Mouse (Mus musculus) lung, adult 10 weeks (tissue): ENCODE measurements around the gene Olfr1219. TPM values are rescaled to one million over a fixed set of nuclear protein-coding genes. Genes with fewer than 3 reads are reported as not detected.

Experiments
- polyA plus RNA-seq: library from polyadenylated mRNA; stranded (reverse); fragments of 350-450 nt; fragmentation: Illumina TruSeq; extraction: RNeasy Lipid Tissue Mini Kit (QIAGEN cat#74804); gene quantifications from one replicate; pipeline ENCODE4 v1.2.3, GENCODE M21; 2014; ENCODE audit warnings: low read depth, low replicate concordance; ENCODE audit not compliant: insufficient read depth

Gene Olfr1219
- polyA plus RNA-seq, result not detected

DNA sequence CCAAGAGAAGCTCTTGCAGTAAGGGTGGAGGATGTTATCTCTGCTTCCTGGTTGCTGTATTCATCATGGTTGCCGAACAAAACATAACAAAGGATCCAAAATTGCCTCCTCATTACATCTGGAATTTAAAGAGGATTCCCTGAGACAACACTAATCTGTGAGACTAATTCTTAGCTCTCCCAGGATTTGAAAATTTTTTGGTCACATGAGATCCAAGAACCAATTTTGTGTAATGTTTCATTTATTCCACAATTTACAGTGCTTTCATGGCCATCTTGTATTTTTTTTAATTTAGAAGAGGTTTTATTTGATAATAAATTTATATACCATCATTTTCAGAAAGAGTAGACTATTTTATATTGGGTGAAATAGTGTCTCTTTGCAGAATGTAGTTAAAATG lies at the start of gene Olfr1219:
Olfr1219 (minus strand) TSS at position 101 of the 400 bp plus-strand sequence.

DNA sequence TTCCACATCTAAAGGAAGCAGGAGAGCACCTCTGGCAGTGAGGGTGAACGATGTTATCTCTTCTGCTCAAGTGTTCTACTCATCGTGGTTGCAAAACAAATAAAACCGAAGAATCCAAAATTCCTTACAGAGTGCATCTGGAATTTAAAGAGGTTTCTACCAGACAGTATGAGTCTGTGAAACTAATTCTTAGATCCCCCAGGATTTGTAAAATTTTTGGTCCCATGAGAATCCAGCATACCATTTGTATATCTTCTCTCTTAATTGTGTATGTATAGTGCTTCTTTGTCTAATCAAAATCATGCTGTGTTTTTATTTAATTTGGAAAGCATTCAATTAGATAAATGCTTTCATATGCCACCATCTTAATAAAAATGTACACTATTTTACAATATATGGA lies 49.6 kb upstream of the Olfr1219 start, which contains the start of gene Olfr1222:
Olfr1222 (minus strand) TSS at position 101 of the 400 bp plus-strand sequence.

GRCm38 (mm10) chr2:89117183-89117582 lies 33.9 kb upstream of the Olfr1219 start, which contains the start of gene Olfr1221:
Olfr1221 (minus strand) TSS chr2:89117283.

DNA sequence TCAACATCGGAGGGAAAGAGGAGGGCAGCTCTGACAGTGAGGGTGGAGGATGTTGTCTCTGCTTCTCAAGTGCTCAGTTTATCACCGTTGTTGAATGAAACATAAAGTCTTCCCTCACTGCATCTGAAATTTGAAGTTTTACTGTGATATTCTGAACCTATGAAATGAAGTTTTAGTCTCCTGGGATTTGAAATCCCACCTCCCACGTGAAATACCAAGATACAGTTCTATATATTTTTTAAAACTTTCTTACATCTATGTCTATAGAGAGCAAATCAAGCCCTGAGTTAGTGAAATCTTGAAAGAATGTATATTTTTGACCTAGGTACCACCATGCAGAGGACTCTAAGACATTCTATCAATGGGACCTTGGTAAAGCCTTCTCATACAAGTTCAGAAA lies 23.4 kb upstream of the Olfr1219 start, which contains the start of gene Olfr1220:
Olfr1220 (minus strand) TSS at position 101 of the 400 bp plus-strand sequence.

GRCm38 (mm10) chr2:89061087-89061486 lies 22.2 kb downstream of the Olfr1219 start, which contains the start of gene Olfr1218:
Olfr1218 (minus strand) TSS chr2:89061187.

GRCm38 (mm10) chr2:89031965-89032364 lies 51.3 kb downstream of the Olfr1219 start, which contains the start of gene Olfr1217:
Olfr1217 (minus strand) TSS chr2:89032065.

Other genes with a start within 250 kb of the Olfr1219 start
- not detected for gene Olfr1204, start 234.2 kb downstream of the Olfr1219 start, polyA plus RNA-seq
- gene Olfr1206, start 220.3 kb downstream of the Olfr1219 start, polyA plus RNA-seq, result not detected
- not detected for gene Olfr1208, start 181.2 kb downstream of the Olfr1219 start, polyA plus RNA-seq
- gene Olfr1209, start 168.4 kb downstream of the Olfr1219 start, polyA plus RNA-seq, result not detected
- gene Olfr1211, start 145.4 kb downstream of the Olfr1219 start, polyA plus RNA-seq, result not detected
- gene Olfr1212, start 129.5 kb downstream of the Olfr1219 start, polyA plus RNA-seq, result not detected
- not detected for gene Gm13762, start 103.2 kb downstream of the Olfr1219 start, polyA plus RNA-seq
- not detected for gene Olfr1214, start 90.9 kb downstream of the Olfr1219 start, polyA plus RNA-seq
- not detected for gene Olfr1215, start 76.5 kb downstream of the Olfr1219 start, polyA plus RNA-seq
- gene Olfr1216, start 65.2 kb downstream of the Olfr1219 start, polyA plus RNA-seq, result not detected
- gene Olfr1217, start 51.4 kb downstream of the Olfr1219 start, polyA plus RNA-seq, result not detected
- gene Olfr1218, start 22.3 kb downstream of the Olfr1219 start, polyA plus RNA-seq, result not detected
- not detected for gene Olfr1220, start 23.3 kb upstream of the Olfr1219 start, polyA plus RNA-seq
- gene Olfr1221, start 33.8 kb upstream of the Olfr1219 start, polyA plus RNA-seq, result not detected
- not detected for gene Olfr1222, start 49.5 kb upstream of the Olfr1219 start, polyA plus RNA-seq
- not detected for gene Olfr1223, start 68.0 kb upstream of the Olfr1219 start, polyA plus RNA-seq
- gene Olfr1224-ps1, start 80.6 kb upstream of the Olfr1219 start, polyA plus RNA-seq, result not detected
- not detected for gene Olfr1225, start 91.2 kb upstream of the Olfr1219 start, polyA plus RNA-seq
- gene Olfr1226, start 116.5 kb upstream of the Olfr1219 start, polyA plus RNA-seq, result not detected
- gene Olfr1228, start 170.5 kb upstream of the Olfr1219 start, polyA plus RNA-seq, result not detected
- not detected for gene Olfr1229, start 204.5 kb upstream of the Olfr1219 start, polyA plus RNA-seq
- not detected for gene Olfr1230, start 213.8 kb upstream of the Olfr1219 start, polyA plus RNA-seq
- gene Olfr1231, start 223.6 kb upstream of the Olfr1219 start, polyA plus RNA-seq, result not detected
- gene Olfr1232, start 246.2 kb upstream of the Olfr1219 start, polyA plus RNA-seq, result not detected